Mouse (Mus musculus): Measurements from ENCODE around the gene Sdf4. TPM values are rescaled to one million over a fixed set of nuclear protein-coding genes. Genes with fewer than 3 reads are reported as not detected.

Gene Sdf4
- total and polyA plus RNA-seq, 3 experiments, result 23.7 to 91.0 (median 79.2) TPM

- peak overlapping the region; percentile 68 for H3K4me3 ChIP-seq
- peaks cover 5% of the 10 kb centered on the region; the same call in 1 of the 2 replicates for H3K79me2 ChIP-seq (replicated peaks; ENCODE audit: control insufficient read depth, insufficient read depth, low read length)
- TF ChIP-seq EP300 (IDR thresholded peaks at IDR 0.05; ENCODE audit: insufficient read depth, low read depth, low read length) (no peak), CTCF (IDR thresholded peaks at IDR 0.05) (no peak), POLR2A (IDR thresholded peaks at IDR 0.05; ENCODE audit: insufficient read depth, low read depth, low read length) (no peak)
- H3K36me3 ChIP-seq (ENCODE audit: control insufficient read depth, insufficient read depth, low read length), result peaks cover 4% of the 10 kb centered on the region; the same call in 1 of the 2 replicates
- intact Hi-C loops (cut with DNase I), result loop anchor here (1.0 to 5.0 kb wide), 5 partner anchors 33 to 124 kb away; partner anchors contain the start of genes 9430015G10Rik, Cptp, Ints11 and Ube2j2
- H3K27me3 ChIP-seq (ENCODE audit: control insufficient read depth, insufficient read depth, low read length), result no peaks in the 10 kb centered on the region
- DNase-seq, result peak in 1 of 2 experiments; percentile 8
- peaks cover 8% of the 10 kb centered on the region for H3K4me1 ChIP-seq (ENCODE audit: control insufficient read depth, insufficient read depth, low read length)
- 79% methylated on average over 22 of the region's 22 CpGs for WGBS
- H3K9ac ChIP-seq (ENCODE audit: low read depth, low read length), result peak overlapping the region; percentile 94
- H3K27ac ChIP-seq, result no peak overlapping the region
These were observed 1.3 kb upstream of the Sdf4 start for GRCm38 (mm10) chr4:155991211-155991907.

GRCm38 (mm10) chr4:155991908-155992230 lies 803 bp upstream of the Sdf4 start:
- Histone ChIP-seq H3K79me2 (replicated peaks; ENCODE audit: control insufficient read depth, insufficient read depth, low read length) (peaks cover 5% of the 10 kb centered on the region; the same call in 1 of the 2 replicates), H3K9ac (ENCODE audit: low read depth, low read length) (peak overlapping the region; percentile 94), H3K27me3 (ENCODE audit: control insufficient read depth, insufficient read depth, low read length) (no peaks in the 10 kb centered on the region), H3K4me3 (peak overlapping the region; percentile 68), H3K4me1 (ENCODE audit: control insufficient read depth, insufficient read depth, low read length) (peaks cover 8% of the 10 kb centered on the region), H3K27ac (peak overlapping the region; percentile 98), H3K36me3 (ENCODE audit: control insufficient read depth, insufficient read depth, low read length) (peaks cover 4% of the 10 kb centered on the region; the same call in 1 of the 2 replicates)
- WGBS, result 19% methylated on average over 37 of the region's 37 CpGs
- TF ChIP-seq POLR2A (IDR thresholded peaks at IDR 0.05; ENCODE audit: insufficient read depth, low read depth, low read length) (no peak), CTCF (IDR thresholded peaks at IDR 0.05) (no peak), EP300 (IDR thresholded peaks at IDR 0.05; ENCODE audit: insufficient read depth, low read depth, low read length) (no peak)
- no peak for DNase-seq
- intact Hi-C loops (cut with DNase I), result loop anchor here (1.0 to 5.0 kb wide), 5 partner anchors 33 to 125 kb away; partner anchors contain the start of genes 9430015G10Rik, Cptp, Ints11 and Ube2j2

- H3K27me3 ChIP-seq (ENCODE audit: control insufficient read depth, insufficient read depth, low read length), result no peaks in the 10 kb centered on the region
- DNase-seq, result peak; percentile 96 to 99
- intact Hi-C loops (cut with DNase I), result loop anchor here (5.0 kb wide), 3 partner anchors 39 to 126 kb away; partner anchors contain the start of genes Cptp, Ints11 and Ube2j2
These were observed 355 bp downstream of the Sdf4 start for GRCm38 (mm10) chr4:155992906-155993547.

GRCm38 (mm10) chr4:155993606-155994005 lies 934 bp downstream of the Sdf4 start:
- Histone ChIP-seq H3K36me3 (ENCODE audit: control insufficient read depth, insufficient read depth, low read length) (peaks cover 4% of the 10 kb centered on the region; the same call in 1 of the 2 replicates), H3K9ac (ENCODE audit: low read depth, low read length) (peak overlapping the region; percentile 93), H3K4me3 (peak overlapping the region; percentile 89), H3K27me3 (ENCODE audit: control insufficient read depth, insufficient read depth, low read length) (no peaks in the 10 kb centered on the region), H3K4me1 (ENCODE audit: control insufficient read depth, insufficient read depth, low read length) (peaks cover 8% of the 10 kb centered on the region), H3K27ac (peak overlapping the region; percentile 96), H3K79me2 (replicated peaks; ENCODE audit: control insufficient read depth, insufficient read depth, low read length) (peaks cover 5% of the 10 kb centered on the region; the same call in 1 of the 2 replicates)
- intact Hi-C loops (cut with DNase I), result loop anchor here (5.0 kb wide), 3 partner anchors 39 to 126 kb away; partner anchors contain the start of genes Cptp, Ints11 and Ube2j2
- 2% methylated on average over 15 of the region's 15 CpGs for WGBS
- DNase-seq, result no peak
- TF ChIP-seq EP300 (IDR thresholded peaks at IDR 0.05; ENCODE audit: insufficient read depth, low read depth, low read length) (no peak), POLR2A (IDR thresholded peaks at IDR 0.05; ENCODE audit: insufficient read depth, low read depth, low read length) (no peak), CTCF (IDR thresholded peaks at IDR 0.05) (no peak)

More at GRCm38 (mm10) chr4:155992906-155993547, 355 bp downstream of the Sdf4 start:
- H3K27ac ChIP-seq, result peak overlapping the region; percentile 96
- H3K79me2 ChIP-seq (replicated peaks; ENCODE audit: control insufficient read depth, insufficient read depth, low read length), result peaks cover 5% of the 10 kb centered on the region; the same call in 1 of the 2 replicates
- H3K4me3 ChIP-seq, result peak overlapping the region; percentile 89
- peaks cover 8% of the 10 kb centered on the region for H3K4me1 ChIP-seq (ENCODE audit: control insufficient read depth, insufficient read depth, low read length)
- TF ChIP-seq EP300 (IDR thresholded peaks at IDR 0.05; ENCODE audit: insufficient read depth, low read depth, low read length), result 0 out of 2 replicates have a peak, but pooled peaks have one; percentile 57
- peak; percentile 12; the same call in 1 of the 2 replicates for TF ChIP-seq CTCF (IDR thresholded peaks at IDR 0.05)
- peak; percentile 59 for TF ChIP-seq POLR2A (IDR thresholded peaks at IDR 0.05; ENCODE audit: insufficient read depth, low read depth, low read length)
- under 1% methylated on average over 70 of the region's 70 CpGs for WGBS
- peaks cover 4% of the 10 kb centered on the region; the same call in 1 of the 2 replicates for H3K36me3 ChIP-seq (ENCODE audit: control insufficient read depth, insufficient read depth, low read length)
- H3K9ac ChIP-seq (ENCODE audit: low read depth, low read length), result peak overlapping the region; percentile 99

- intact Hi-C loops (cut with DNase I), result no loop called here
- 0 out of 2 replicates have a peak, but pooled peaks cover 2% of the 10 kb centered on the region for H3K79me2 ChIP-seq (replicated peaks; ENCODE audit: control insufficient read depth, insufficient read depth, low read length)
- DNase-seq, result no peak
- no peak overlapping the region for H3K9ac ChIP-seq (ENCODE audit: low read depth, low read length)
- no peaks in the 10 kb centered on the region for H3K4me1 ChIP-seq (ENCODE audit: control insufficient read depth, insufficient read depth, low read length)
- no peaks in the 10 kb centered on the region for H3K27me3 ChIP-seq (ENCODE audit: control insufficient read depth, insufficient read depth, low read length)
- no peaks in the 10 kb centered on the region for H3K36me3 ChIP-seq (ENCODE audit: control insufficient read depth, insufficient read depth, low read length)
- TF ChIP-seq EP300 (IDR thresholded peaks at IDR 0.05; ENCODE audit: insufficient read depth, low read depth, low read length) (no peak), CTCF (IDR thresholded peaks at IDR 0.05) (no peak)
- no peak overlapping the region for H3K27ac ChIP-seq
- no peak overlapping the region for H3K4me3 ChIP-seq
- 93% methylated on average over 3 of the region's 3 CpGs for WGBS
These were observed 11.4 kb downstream of the Sdf4 start for GRCm38 (mm10) chr4:156004109-156004508.

Data from heart, adult 2 months (tissue).